ENCODE assay signal across 8 mouse cellular contexts in genomic region chr16:10384060-10384497, GRCm38 (mm10). TPM values are rescaled to one million over a fixed set of nuclear protein-coding genes. Genes with fewer than 3 reads are reported as not detected.
A peak's percentile ranks its signal among the peaks of the same experiment; 100 is the strongest.
DNase-seq lines count a peak whose midpoint lies in the region; ATAC-seq and TF ChIP-seq lines count a peak whose summit lies in the region.

No protein-coding gene starts in this region.

- peak overlapping the region; percentile 12 for H3K4me3 ChIP-seq in bone marrow macrophage, adult 2 months (ENCODE audit: insufficient read depth, low read length)
- H3K4me3 ChIP-seq in intestine, embryonic 15.5 days (replicated peaks): peak overlapping the region; percentile 25; the same call in 1 of the 2 replicates

- H3K4me2 ChIP-seq in intestine, embryonic 15.5 days (replicated peaks): peak overlapping the region; percentile 57

- no peaks in the 10 kb centered on the region; the same call in 1 of the 2 replicates for H3K27me3 ChIP-seq in intestine, embryonic 15.5 days (replicated peaks)

- no peaks in the 10 kb centered on the region for H3K9me3 ChIP-seq in intestine, embryonic 15.5 days

- TF ChIP-seq CTCF in bone marrow macrophage, adult 2 months (IDR thresholded peaks at IDR 0.05; ENCODE audit: low read depth, low read length): no peak

- H3K36me3 ChIP-seq in intestine, embryonic 15.5 days: no peaks in the 10 kb centered on the region

- WGBS in intestine, embryonic 15.5 days: 9% methylated on average over 8 of the region's 8 CpGs

- H3K27ac ChIP-seq in bone marrow macrophage, adult 2 months (ENCODE audit: insufficient read depth, low read depth, low read length): no peak overlapping the region
- 0 out of 2 replicates have a peak overlapping the region, but pooled peaks have one; percentile 19 for H3K27ac ChIP-seq in intestine, embryonic 15.5 days

- H3K9ac ChIP-seq in intestine, embryonic 15.5 days: no peak overlapping the region

- peaks cover 7% of the 10 kb centered on the region; the same call in 1 of the 2 replicates for H3K4me1 ChIP-seq in bone marrow macrophage, adult 2 months (ENCODE audit: control insufficient read depth, insufficient read depth, low read length)
- H3K4me1 ChIP-seq in intestine, embryonic 15.5 days (replicated peaks): 0 out of 2 replicates have a peak, but pooled peaks cover 11% of the 10 kb centered on the region

- DNase-seq in kidney, adult 18-20 months: peak; percentile 27
- no peak for DNase-seq in kidney, adult 11 months
- DNase-seq in lung, postnatal 14 days: peak; percentile 45
- DNase-seq in testis, postnatal 10 days (ENCODE audit: low spot score): peak; percentile 54
- DNase-seq in right cerebral cortex, postnatal 14 days: no peak
- no peak for DNase-seq in frontal cortex, postnatal 10 days (ENCODE audit: low spot score in 2 of 2)

- ATAC-seq in intestine, embryonic 15.5 days: peak; percentile 94

- TF ChIP-seq POLR2A in bone marrow macrophage, adult 2 months (IDR thresholded peaks at IDR 0.05; ENCODE audit: borderline replicate concordance, low read depth, low read length): no peak

RNA-seq across cellular contexts. Expression of gene Tekt5, which starts 11.2 kb away (rescaled TPM):
- not detected in 2 replicates for polyA plus RNA-seq in bone marrow macrophage, adult 2 months (2012; ENCODE audit: insufficient read depth, insufficient read length, missing spikeins)
- 0.15 and 0.25 TPM in 2 replicates for polyA plus RNA-seq in intestine, embryonic 15.5 days (2015; fragmentation: Nextera tagmentation; extraction: Ambion mirVana)

RNA-seq across cellular contexts. Expression of gene Nubp1, which starts 27.7 kb away (rescaled TPM):
- 21.4 and 27.9 TPM in 2 replicates for polyA plus RNA-seq in bone marrow macrophage, adult 2 months (2012; ENCODE audit: insufficient read depth, insufficient read length, missing spikeins)
- polyA plus RNA-seq in intestine, embryonic 15.5 days (2015; fragmentation: Nextera tagmentation; extraction: Ambion mirVana): 55.4 and 56.6 TPM in 2 replicates

Comparison
In these comparisons a context has a peak if more than half of its experiments do, and no peak if none do; other contexts are left out.
1. DNase-seq: peak in kidney, adult 18-20 months (single experiment), lung, postnatal 14 days (single experiment) and testis, postnatal 10 days (single experiment); none in kidney, adult 11 months (single experiment), right cerebral cortex, postnatal 14 days (single experiment) and frontal cortex, postnatal 10 days (0 of 2).